Mouse (Mus musculus) small intestine, adult 2 months (tissue): Measurements from ENCODE around the gene Wdcp.

Experiments
- CTCF ChIP-seq: fragments of 200-500 bp; IDR thresholded peaks from 2 replicates; pipeline ENCODE4 v1.5.1; 2012; ENCODE audit warnings: low read depth, mild to moderate bottlenecking, control low read depth, inconsistent platforms, low read length, moderate library complexity, mixed read lengths; ENCODE audit not compliant: insufficient replicate concordance, insufficient read length; ENCODE audit errors: extremely low read depth
- POLR2A ChIP-seq: fragments of 200-500 bp; IDR thresholded peaks from 2 replicates; pipeline ENCODE4 v1.6.1; 2012; ENCODE audit warnings: low read depth, mild to moderate bottlenecking, control low read depth, inconsistent platforms, low read length, moderate library complexity

DNA sequence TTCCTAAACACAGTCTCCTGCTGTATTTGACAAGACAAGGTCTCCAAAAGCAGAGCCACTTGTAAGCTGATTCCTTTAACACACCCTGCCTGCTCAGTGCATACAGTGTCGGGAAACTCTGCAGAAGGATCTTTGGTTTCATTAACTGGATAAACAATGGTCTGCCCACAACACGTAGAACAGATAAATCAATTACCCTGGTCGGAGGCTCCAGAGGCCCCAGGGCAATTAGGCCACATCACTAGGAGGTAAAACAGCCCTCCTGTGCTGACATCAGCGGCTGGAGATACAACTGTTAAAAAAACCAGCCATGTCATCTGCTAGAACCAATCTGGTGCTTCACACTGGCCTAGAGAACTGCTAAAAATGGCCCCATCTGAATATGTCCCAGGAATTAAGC, 6.1 kb upstream of the Wdcp start:
- no peak for TF ChIP-seq CTCF
- no peak for TF ChIP-seq POLR2A
